Mouse (Mus musculus) natural killer cell, adult 2 months (primary cell): ENCODE data around the gene Rps6ka5.

Source experiments
- DNase-seq, 2 experiments: peaks; one replicate each; pipeline ENCODE4 v3.0.0; 2022; ENCODE audit warnings: low spot score in 2 of 2

Rps6ka5 gene

DNA sequence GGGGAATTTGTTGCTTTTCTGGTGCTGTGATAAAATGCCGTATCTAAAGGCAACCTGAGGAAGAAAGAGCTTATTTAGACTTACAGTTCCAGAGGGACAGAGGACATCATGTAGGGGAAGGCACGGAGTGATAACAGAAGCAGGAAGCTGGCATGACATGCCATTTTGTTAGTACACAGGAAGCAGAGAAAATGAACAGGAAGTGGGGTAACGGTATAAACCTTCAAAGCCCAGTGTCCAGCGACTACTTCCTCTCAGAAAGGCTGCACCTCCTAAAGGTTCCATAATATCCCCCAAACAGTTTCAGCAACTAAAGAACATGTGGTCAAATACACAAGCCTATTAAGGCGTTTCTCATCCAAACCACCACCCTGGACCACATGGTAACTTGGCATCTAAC lies 195.9 kb downstream of the Rps6ka5 start:
- peak in 1 of 2 experiments; percentile 16 for DNase-seq

DNA sequence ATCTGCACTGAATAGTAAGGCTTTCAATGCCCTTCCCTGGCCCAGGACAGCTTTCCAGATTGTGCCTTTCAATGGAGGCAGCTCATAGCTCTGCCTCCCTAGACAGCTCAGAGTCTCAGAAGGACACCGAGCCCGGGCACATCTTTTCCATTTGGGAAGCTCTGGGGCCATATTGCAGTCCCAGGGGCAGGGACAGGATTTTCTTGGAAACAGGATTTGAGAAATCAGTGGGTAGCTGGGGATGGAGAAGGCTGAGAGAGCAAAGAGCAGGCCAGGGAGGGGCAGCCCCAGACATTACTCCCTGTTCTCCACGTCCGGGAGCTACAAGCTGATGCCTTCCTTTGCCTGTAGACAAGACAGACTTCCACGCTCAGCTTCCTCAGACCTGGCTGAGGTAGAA lies 197.1 kb downstream of the Rps6ka5 start:
- no peak for DNase-seq

- no peak for DNase-seq
Measured at GRCm38 (mm10) chr12:100529172-100529571, 197.6 kb downstream of the Rps6ka5 start.

- no peak for DNase-seq
Measured at GRCm38 (mm10) chr12:100528246-100528645, 198.5 kb downstream of the Rps6ka5 start.

GRCm38 (mm10) chr12:100527753-100528152 lies 199.0 kb downstream of the Rps6ka5 start:
- peak; percentile 32 to 58 for DNase-seq

DNA sequence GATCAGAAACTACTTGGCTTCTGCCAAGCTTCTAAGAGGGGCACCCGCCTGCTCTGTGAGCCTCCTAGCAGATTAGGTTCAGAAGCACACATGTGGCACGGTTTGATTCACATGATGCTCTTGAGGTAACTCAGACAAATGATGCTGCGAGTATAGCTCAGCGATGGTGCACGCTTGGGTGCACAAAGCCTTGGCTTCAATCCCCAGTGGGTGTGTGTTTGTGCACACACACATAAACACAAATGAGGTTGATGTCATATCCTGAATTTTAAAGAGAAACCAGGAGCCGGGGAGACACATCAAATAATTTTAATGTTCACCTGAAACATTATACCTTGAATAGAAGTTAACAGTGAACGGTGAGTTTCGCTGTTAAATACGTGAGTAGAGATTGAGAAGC lies 199.5 kb downstream of the Rps6ka5 start:
- no peak for DNase-seq

GRCm38 (mm10) chr12:100525939-100526338 lies 200.8 kb downstream of the Rps6ka5 start:
- peak in 1 of 2 experiments; percentile 34 for DNase-seq

DNA sequence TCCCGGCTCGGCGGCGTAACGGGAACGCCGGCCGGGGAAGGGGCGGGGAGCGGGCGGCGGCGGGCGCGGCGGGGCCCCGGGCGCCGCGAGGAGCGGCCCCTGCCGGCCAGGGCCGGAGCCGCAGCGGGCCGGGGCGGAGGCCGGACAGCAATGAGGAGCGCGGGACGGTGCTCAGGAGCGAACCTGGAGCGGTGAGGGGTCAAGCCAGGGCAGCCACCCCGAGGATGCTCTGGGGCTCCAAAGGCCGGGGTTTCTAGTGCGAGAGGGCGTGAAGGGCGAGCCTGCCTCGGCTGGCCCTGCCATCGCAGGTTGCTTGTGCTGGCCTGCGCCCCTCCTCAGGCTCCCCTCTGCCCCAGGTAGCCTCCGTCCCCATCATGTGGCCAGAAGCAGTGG lies 206.0 kb downstream of the Rps6ka5 start, which contains the start of gene Ttc7b:
Ttc7b (minus strand) TSS at position 33 of the 393 bp plus-strand sequence.
- DNase-seq, result peak; percentile 36 to 54

- DNase-seq, result peak; percentile 33 to 44
Measured at GRCm38 (mm10) chr12:100520077-100520793, 206.5 kb downstream of the Rps6ka5 start.

DNA sequence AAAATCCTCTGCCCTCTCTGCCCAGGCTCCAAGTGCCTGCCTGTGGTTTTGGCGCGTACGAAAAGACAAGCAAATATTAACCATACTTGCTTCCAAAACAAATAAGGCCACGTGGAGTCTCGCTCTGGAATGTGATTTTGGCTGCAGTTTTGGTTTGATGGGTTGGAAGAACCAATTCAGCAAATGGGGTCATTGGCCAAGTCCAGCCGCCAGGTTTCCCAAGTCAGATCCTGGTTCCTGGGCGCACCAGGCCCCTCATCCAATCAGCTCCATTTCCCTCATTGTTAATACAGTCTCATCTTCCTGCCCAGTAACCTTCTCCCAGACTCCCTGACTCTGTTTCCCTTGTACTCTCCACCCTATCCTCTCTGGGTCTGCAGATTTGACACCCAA lies 207.1 kb downstream of the Rps6ka5 start:
- DNase-seq, result no peak

DNA sequence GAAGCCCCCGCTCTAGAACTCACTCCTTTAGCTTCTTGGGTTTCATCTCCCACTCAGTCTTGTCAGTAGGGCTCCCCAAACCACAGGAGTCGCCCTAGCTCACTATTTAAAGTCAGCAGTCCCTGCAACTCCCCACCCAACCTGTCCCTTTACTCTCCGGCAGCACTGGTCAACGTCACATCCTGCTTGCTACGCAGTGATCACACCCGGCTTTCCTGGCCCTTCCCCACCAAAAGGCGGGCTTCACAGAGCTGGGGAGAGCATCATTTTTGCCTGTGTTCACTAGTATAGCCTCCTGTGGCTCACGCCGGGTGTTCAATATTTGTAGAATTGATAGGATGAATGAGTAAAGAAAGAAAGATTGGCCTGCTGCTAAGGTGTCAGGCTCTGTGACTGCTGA lies 209.4 kb downstream of the Rps6ka5 start:
- no peak for DNase-seq

GRCm38 (mm10) chr12:100516161-100516838 lies 210.5 kb downstream of the Rps6ka5 start:
- DNase-seq, result no peak

DNA sequence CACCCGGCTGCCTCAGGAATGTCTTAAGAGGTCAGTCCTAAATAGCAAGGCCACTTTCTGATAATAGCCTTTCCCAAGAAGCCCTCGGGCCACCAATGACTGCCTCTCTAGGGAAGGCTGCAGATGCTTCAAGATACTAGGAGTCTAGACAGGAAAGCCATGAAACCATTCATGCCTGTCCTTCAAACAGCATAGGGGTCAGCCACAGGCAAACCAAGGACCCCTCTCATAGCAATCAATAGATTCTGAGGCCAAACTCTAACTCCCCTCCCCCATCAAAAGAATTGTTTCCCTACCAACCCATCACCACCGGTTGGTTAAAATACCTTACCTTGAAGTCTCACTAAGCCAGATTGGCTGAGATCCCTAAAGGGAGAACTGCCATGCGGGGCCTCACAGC lies 211.3 kb downstream of the Rps6ka5 start:
- no peak for DNase-seq

DNA sequence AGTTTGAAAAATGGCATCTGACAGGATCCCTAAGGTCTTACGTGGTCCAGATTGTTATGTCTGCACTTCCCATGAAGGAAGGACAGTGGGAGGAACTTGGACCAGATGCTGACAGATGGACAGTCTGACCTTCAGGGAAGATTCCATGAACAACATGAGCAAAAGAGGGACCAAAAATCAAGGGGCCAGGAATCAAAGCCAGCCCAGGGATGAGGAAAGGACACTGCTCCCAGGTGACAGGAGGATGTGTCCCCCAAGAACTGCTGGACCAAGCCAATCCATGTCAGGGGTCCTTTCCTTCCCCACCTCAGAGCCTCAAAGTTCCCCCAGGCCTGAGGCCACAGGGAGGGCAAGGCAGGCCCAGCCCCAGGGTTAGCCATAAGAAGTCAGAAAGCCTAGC lies 212.2 kb downstream of the Rps6ka5 start:
- no peak for DNase-seq

DNA sequence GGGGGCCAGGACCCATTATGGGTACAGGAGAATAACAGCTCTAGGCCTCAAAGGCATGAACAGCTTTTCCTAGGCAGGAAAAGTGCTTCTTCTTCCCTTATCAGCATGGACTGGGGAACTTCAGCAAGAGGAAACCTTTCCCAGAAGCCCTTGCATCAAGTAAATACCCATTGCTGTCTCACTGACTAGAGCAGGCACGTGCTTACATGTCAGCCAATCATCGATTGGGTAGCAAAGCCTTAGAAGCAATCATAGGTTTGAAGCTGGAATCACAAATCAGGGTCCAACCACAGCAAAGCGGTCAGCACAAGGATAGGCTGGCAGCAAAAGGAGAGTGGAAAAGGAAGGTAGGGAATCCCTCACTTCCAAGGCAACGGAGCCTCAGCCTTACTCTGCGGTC lies 213.7 kb downstream of the Rps6ka5 start:
- DNase-seq, result no peak

DNA sequence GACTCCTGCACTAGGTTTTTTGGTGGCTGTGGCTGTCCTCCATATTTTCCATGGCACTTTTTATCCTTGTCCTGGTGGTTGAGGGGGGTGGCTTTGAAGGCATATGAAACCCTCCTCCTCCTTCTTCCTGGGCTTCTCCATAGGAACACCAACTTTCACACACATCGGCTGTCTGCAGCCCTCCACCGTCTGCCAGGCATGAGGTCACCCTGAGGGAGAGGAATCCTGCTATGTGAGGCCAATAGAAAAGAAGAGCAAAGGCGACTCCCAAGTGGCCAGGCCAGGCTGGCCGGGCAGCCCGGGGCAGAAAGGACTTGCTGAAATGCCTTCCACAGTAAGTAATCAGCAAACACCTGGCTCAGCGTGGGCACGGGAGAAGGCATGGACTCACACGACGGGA lies 214.1 kb downstream of the Rps6ka5 start:
- DNase-seq, result no peak

DNA sequence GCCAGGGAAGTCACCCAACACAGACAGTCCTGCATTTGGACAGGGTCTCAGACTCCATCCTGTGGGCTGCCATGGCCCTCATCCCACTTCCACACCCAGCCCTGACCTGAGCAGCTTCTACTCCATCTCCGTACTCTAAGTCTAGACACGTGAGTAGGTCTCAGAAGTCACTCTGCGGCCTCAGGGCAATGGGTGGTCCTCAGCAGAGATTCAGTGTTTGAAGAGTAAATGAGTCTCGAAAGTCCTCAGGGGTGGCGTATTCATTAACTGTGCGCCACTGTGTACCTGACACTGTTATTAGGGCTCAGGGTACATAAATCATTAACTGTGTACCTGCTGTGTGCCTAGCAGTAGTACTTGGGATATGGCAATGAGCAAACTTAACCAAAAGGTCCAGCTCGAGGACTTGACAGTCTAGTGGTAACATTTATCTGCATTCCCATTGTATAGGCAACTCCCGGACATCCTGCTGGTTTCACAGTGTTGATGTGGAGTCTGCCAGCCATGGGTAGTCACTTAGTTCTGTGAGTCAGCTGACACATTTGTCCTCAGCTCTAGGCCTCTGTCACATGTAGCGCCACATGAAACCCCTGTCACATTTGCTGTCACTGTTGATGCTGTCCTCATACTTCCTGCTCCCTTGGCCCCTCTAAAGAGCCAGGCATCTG lies 217.0 kb downstream of the Rps6ka5 start:
- no peak for DNase-seq

DNA sequence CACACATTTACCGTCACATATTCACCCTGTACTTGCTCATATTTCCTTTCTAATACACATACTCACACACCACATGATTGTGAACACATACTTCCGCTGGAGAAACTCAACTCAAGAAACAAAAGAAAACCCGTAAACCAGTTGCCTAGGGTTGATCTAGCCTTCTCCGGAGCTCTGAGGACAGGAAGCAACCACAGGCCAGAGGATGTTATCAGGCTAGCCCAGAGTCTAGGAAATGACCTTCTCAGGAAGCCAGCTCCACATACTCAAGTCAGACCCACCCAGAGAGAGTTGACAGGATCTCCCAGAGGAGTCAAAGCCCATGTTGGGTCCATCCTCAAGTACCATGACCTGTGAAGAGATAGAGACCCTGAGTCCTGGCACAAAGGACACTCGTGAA lies 218.1 kb downstream of the Rps6ka5 start:
- peak in 1 of 2 experiments; percentile 49 for DNase-seq

DNA sequence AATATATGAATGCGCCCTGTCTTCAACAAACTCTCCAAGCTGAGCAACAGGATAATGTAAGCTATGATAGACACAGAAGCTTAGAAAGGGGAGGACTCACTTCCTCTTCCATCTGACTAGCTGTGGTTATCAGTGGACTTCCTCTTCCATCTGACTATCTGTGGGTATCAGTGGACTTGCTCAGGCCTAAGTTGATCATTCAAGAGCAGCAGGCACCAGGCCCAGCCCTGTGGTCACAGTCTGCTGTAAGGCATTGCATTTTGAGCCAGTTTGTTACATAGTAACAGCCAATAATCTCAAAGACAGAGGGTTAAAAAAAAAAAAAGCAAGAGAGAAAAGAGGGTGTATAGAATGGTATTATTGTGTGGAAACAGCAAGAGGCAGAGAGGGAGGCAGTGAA lies 221.3 kb downstream of the Rps6ka5 start:
- peak; percentile 25 to 31 for DNase-seq

GRCm38 (mm10) chr12:100504585-100504984 lies 222.2 kb downstream of the Rps6ka5 start:
- DNase-seq, result no peak

DNA sequence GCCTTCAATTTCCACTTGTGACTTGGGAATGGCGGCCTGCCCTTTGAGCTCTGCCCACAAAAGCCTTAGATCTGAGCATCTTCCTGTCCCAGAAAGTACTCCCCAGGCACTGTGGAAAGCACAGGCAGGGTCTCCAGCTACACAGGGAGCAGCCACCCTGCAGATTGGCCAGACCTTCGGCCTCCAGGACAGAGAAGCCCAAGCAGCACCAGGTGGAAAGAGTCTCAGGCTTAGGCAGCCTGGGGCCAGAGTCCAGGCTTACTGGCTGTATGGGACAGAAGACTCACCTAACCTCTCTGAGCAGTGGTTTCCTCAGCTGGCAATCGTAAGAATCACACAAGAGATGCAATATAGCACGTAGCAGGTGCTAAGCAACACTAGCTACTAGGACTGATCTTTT lies 223.1 kb downstream of the Rps6ka5 start:
- no peak for DNase-seq

DNA sequence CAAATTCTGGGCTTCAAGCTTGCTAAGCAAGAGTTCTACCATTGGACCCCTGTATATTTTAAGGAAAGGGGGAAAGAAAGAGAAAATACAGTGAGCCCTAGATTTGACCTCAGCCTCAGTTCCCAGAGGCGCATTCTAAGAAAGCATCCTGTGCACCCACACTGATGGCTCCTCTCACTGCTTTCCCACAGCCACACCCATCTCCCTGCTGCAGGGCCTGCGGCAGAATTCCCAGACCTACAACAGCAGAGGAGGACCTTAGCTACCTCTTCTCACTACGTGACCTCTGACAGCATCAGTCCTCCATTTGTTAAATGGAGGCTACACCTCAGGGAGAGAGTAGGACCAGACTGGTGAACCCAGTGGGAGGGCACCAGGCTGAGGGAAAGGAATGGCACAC lies 224.2 kb downstream of the Rps6ka5 start:
- no peak for DNase-seq

DNA sequence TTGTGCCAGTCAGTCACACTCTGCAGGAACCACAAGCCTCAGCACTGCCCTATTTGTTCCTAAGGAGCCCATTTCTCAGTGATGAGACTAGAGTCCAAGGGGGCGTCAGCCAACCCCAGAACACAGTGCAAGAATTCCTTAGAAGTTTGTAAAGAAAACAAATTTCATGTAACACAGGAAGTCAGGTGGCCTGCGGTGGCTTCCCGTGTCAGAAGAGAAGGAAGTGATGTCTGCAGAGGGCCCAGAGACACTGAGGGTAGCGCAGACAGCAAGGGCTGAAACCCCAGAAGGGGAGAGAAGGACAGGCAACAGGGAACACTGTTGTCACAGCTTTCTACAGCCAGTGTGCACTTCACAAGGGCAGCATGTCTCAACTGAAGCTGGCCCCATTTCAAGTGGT lies 225.5 kb downstream of the Rps6ka5 start:
- DNase-seq, result peak; percentile 65 to 71
